In the genomic region with DNA sequence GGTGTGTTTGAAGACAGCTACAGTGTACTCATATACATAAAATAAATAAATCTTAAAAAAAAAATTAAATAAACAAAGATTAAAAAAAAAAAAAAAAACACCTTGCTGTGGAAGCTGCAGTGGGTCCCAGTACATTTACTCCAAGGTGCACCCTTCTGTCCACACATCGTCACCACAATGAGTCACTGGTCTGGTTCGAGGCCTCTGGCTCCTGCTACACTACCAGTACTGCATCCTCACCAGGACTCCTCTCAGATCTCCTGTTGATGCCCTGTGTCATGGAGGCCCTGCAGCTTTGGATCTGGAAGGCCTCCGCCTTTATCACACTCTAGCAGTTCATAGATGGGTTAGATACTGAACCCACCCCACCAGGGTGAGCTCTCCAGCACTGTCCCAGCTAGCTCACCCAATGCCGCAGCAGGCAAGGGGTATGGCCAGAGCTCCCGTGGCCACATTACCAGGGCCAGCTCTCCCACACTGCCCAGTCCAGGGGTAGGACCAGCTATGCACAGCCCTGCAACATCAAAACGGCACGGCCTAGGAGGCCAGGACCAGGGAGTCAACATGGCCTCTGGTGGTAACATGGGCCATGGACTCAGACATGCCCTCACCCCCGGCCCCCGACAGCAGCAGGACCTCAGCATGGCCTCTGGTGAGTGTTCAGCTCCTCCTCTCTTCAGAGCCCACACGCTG, we compare ENCODE assay signal across 8 mouse cellular contexts. TPM values are rescaled to one million over a fixed set of nuclear protein-coding genes. Genes with fewer than 3 reads are reported as not detected.
DNase-seq lines count a peak whose midpoint lies in the region; ATAC-seq and TF ChIP-seq lines count a peak whose summit lies in the region.

No protein-coding gene starts in this region.

- intact Hi-C loops in gastrocnemius, adult 2 months (cut with DNase I) = loop anchor here (5.0 kb wide), 1 partner anchor 59 kb away; no protein-coding TSS in a partner anchor

- H3K4me1 ChIP-seq in erythroblast, embryonic 14.5 days (ENCODE audit: control insufficient read depth) = peaks cover 37% of the 10 kb centered on the region

- no peaks in the 10 kb centered on the region for H3K9me3 ChIP-seq in erythroblast, embryonic 14.5 days (ENCODE audit: control insufficient read depth, low read length)

- H3K27ac ChIP-seq in gastrocnemius, adult 2 months = peak overlapping the region; percentile 90
- H3K27ac ChIP-seq in layer of hippocampus, adult 2 months = 0 out of 2 replicates have a peak overlapping the region, but pooled peaks have one; percentile 15

- DNase-seq in gastrocnemius, adult 2 months = peak; percentile 26
- DNase-seq in gastrocnemius, postnatal 25 days = no peak
- DNase-seq in layer of hippocampus, adult 2 months (ENCODE audit: low spot score in 2 of 2) = no peak
- DNase-seq in layer of hippocampus, adult 9-10 months (ENCODE audit: low spot score) = no peak
- DNase-seq in right cerebral cortex, postnatal 14 days = no peak
- DNase-seq in natural killer cell, adult 2 months (ENCODE audit: low spot score in 2 of 2) = no peak

- no peaks in the 10 kb centered on the region for H3K36me3 ChIP-seq in erythroblast, embryonic 14.5 days (ENCODE audit: control insufficient read depth)

- H3K4me3 ChIP-seq in gastrocnemius, adult 2 months = peak overlapping the region; percentile 38
- H3K4me3 ChIP-seq in layer of hippocampus, adult 2 months = no peak overlapping the region
- peak overlapping the region; percentile 26 for H3K4me3 ChIP-seq in erythroblast, embryonic 14.5 days (replicated peaks)

- H3K27me3 ChIP-seq in erythroblast, embryonic 14.5 days (ENCODE audit: control insufficient read depth) = no peaks in the 10 kb centered on the region

- peak; percentile 32 for ATAC-seq in megakaryocyte progenitor cell, adult 5-6 weeks (replicated peaks; ENCODE audit: poor library complexity)

- TF ChIP-seq CTCF in gastrocnemius, adult 2 months (IDR thresholded peaks at IDR 0.05) = no peak
- no peak for TF ChIP-seq CTCF in layer of hippocampus, adult 2 months (conservative IDR thresholded peaks at IDR 0.05)

RNA-seq across cellular contexts. Expression of a gene that starts 26.4 kb away (rescaled TPM):
- total RNA-seq in gastrocnemius, adult 2 months (2021) = 10 to 100 TPM; 54.4 to 55.9 TPM
- 10 to 100 TPM; 48.2 to 58.2 TPM for total RNA-seq in gastrocnemius, postnatal 25 days (2021)
- total RNA-seq in layer of hippocampus, adult 2 months (2021) = 10 to 100 TPM in 1 of 2 experiments, 1 to 10 TPM in 1; 8.3 to 11.2 TPM
- polyA plus RNA-seq in erythroblast, embryonic 14.5 days (2012) = 0.32 and 0.47 TPM in 2 replicates
- total RNA-seq in megakaryocyte progenitor cell, adult 5-6 weeks (2015) = 6.0 and 6.6 TPM in 2 replicates
- total RNA-seq in megakaryocyte progenitor cell, adult 5-6 weeks (2017) = 12.2 and 16.8 TPM in 2 replicates

RNA-seq across cellular contexts. Expression of a gene that starts 57.8 kb away (rescaled TPM):
- total RNA-seq in gastrocnemius, adult 2 months (2021) = 10 to 100 TPM in 1 of 2 experiments, 1 to 10 TPM in 1; 9.0 to 11.2 TPM
- total RNA-seq in gastrocnemius, postnatal 25 days (2021) = 1 to 10 TPM; 8.0 to 8.9 TPM
- 10 to 100 TPM; 17.9 to 21.5 TPM for total RNA-seq in layer of hippocampus, adult 2 months (2021)
- polyA plus RNA-seq in erythroblast, embryonic 14.5 days (2012) = 0.05 TPM in 2 replicates
- 19.4 and 22.6 TPM in 2 replicates for total RNA-seq in megakaryocyte progenitor cell, adult 5-6 weeks (2015)
- total RNA-seq in megakaryocyte progenitor cell, adult 5-6 weeks (2017) = 23.2 and 31.2 TPM in 2 replicates
